Mouse (Mus musculus) bone marrow macrophage, adult 2 months (primary cell): ENCODE results near the gene Defb26.

Source experiments
- CTCF ChIP-seq: IDR thresholded peaks from 2 replicates; pipeline ENCODE4 v1.5.1; 2012; ENCODE audit warnings: low read depth, mild to moderate bottlenecking, low read length, moderate library complexity
- POLR2A ChIP-seq: IDR thresholded peaks from 2 replicates; pipeline ENCODE4 v1.6.1; 2012; ENCODE audit warnings: mild to moderate bottlenecking, low read depth, low read length, borderline replicate concordance

- TF ChIP-seq CTCF (no peak), POLR2A (no peak)
Measured at GRCm38 (mm10) chr2:152480881-152481280, 30.6 kb downstream of the Defb26 start.
